ENCODE assay signal across 8 mouse cellular contexts in genomic region chr8:122335638-122336250, GRCm38 (mm10). TPM values are rescaled to one million over a fixed set of nuclear protein-coding genes. Genes with fewer than 3 reads are reported as not detected.
DNase-seq lines count a peak whose midpoint lies in the region; ATAC-seq lines count a peak whose summit lies in the region.

No protein-coding gene starts in this region.

- H3K9me3 ChIP-seq in intestine, embryonic 14.5 days (ENCODE audit: control insufficient read depth, low read length) = no peaks in the 10 kb centered on the region
- H3K9me3 ChIP-seq in lung, embryonic 16.5 days (ENCODE audit: control insufficient read depth, low read length) = no peaks in the 10 kb centered on the region

- peaks cover 35% of the 10 kb centered on the region; the same call in 1 of the 2 replicates for H3K36me3 ChIP-seq in intestine, embryonic 14.5 days (ENCODE audit: control insufficient read depth, insufficient read depth, low read length)
- H3K36me3 ChIP-seq in lung, embryonic 16.5 days (ENCODE audit: control insufficient read depth, insufficient read depth, low read length) = no peaks in the 10 kb centered on the region; the same call in 1 of the 2 replicates

- DNase-seq in adrenal gland, postnatal 14 days = peak; percentile 19
- DNase-seq in adrenal gland, postnatal 36 days = no peak
- peak; percentile 30 for DNase-seq in ZHBTc4 (ENCODE audit: low read depth, low spot score)
- no peak for DNase-seq in intestine, embryonic 14.5 days (ENCODE audit: low spot score)
- no peak for DNase-seq in thymus, postnatal 25 days
- DNase-seq in gastrocnemius, postnatal 25 days = no peak

- ATAC-seq in intestine, embryonic 14.5 days (replicated peaks; ENCODE audit: low FRiP score, low TSS enrichment, low read depth) = peak; percentile 10; the same call in 1 of the 2 replicates
- ATAC-seq in lung, embryonic 16.5 days (ENCODE audit: low read depth) = peak; percentile 29
- no peak for ATAC-seq in megakaryocyte progenitor cell, adult 5-6 weeks (replicated peaks; ENCODE audit: poor library complexity)

- H3K9ac ChIP-seq in intestine, embryonic 14.5 days (ENCODE audit: low read length) = peak overlapping the region; percentile 27; the same call in 1 of the 2 replicates
- H3K9ac ChIP-seq in lung, embryonic 16.5 days (ENCODE audit: low read length) = peak overlapping the region; percentile 65

- WGBS in intestine, embryonic 14.5 days = 29% methylated on average over 57 of the region's 57 CpGs
- 21% methylated on average over 44 of the region's 57 CpGs for WGBS in lung, embryonic 16.5 days

- peak overlapping the region; percentile 63 for H3K4me2 ChIP-seq in intestine, embryonic 14.5 days (ENCODE audit: low read length)
- peak overlapping the region; percentile 97 for H3K4me2 ChIP-seq in lung, embryonic 16.5 days (ENCODE audit: low read depth, low read length)

- peak overlapping the region; percentile 41 for H3K4me3 ChIP-seq in intestine, embryonic 14.5 days (ENCODE audit: low read depth, low read length)
- H3K4me3 ChIP-seq in lung, embryonic 16.5 days (ENCODE audit: low read length) = peak overlapping the region; percentile 57

- H3K27me3 ChIP-seq in intestine, embryonic 14.5 days (replicated peaks; ENCODE audit: control insufficient read depth, insufficient read depth, low read length) = peaks cover 35% of the 10 kb centered on the region
- peaks cover 24% of the 10 kb centered on the region for H3K27me3 ChIP-seq in lung, embryonic 16.5 days (ENCODE audit: control insufficient read depth, insufficient read depth, low read depth, low read length)

- H3K27ac ChIP-seq in intestine, embryonic 14.5 days (ENCODE audit: low read depth) = no peak overlapping the region
- no peak overlapping the region for H3K27ac ChIP-seq in lung, embryonic 16.5 days (ENCODE audit: low read length)

- peaks cover 8% of the 10 kb centered on the region; the same call in 1 of the 2 replicates for H3K4me1 ChIP-seq in intestine, embryonic 14.5 days (replicated peaks; ENCODE audit: control insufficient read depth, insufficient read depth, low read length)
- peaks cover 26% of the 10 kb centered on the region for H3K4me1 ChIP-seq in lung, embryonic 16.5 days (replicated peaks; ENCODE audit: control insufficient read depth, insufficient read depth, low read length)

RNA-seq across cellular contexts. Expression of gene Trhr2, which starts 24.8 kb away (rescaled TPM):
- not detected in 2 replicates for total RNA-seq in adrenal gland, postnatal 14 days (2021)
- not detected for total RNA-seq in adrenal gland, postnatal 36 days (2021)
- polyA plus RNA-seq in intestine, embryonic 14.5 days (2014; fragmentation: Nextera tagmentation; extraction: Ambion mirVana) = not detected in 2 replicates
- polyA plus RNA-seq in lung, embryonic 16.5 days (2015; fragmentation: Nextera tagmentation; extraction: Ambion mirVana) = not detected in 2 replicates
- total RNA-seq in megakaryocyte progenitor cell, adult 5-6 weeks (2015) = not detected in 2 replicates
- total RNA-seq in megakaryocyte progenitor cell, adult 5-6 weeks (2017) = not detected in 2 replicates
- total RNA-seq in gastrocnemius, postnatal 25 days (2021) = not detected

RNA-seq across cellular contexts. Expression of gene Zc3h18, which starts 40.7 kb away (rescaled TPM):
- total RNA-seq in adrenal gland, postnatal 14 days (2021) = 39.5 and 40.6 TPM in 2 replicates
- total RNA-seq in adrenal gland, postnatal 36 days (2021) = 10 to 100 TPM; 40.1 to 42.7 TPM
- polyA plus RNA-seq in intestine, embryonic 14.5 days (2014; fragmentation: Nextera tagmentation; extraction: Ambion mirVana) = 37.0 and 38.6 TPM in 2 replicates
- polyA plus RNA-seq in lung, embryonic 16.5 days (2015; fragmentation: Nextera tagmentation; extraction: Ambion mirVana) = 37.3 and 41.3 TPM in 2 replicates
- 26.1 and 27.2 TPM in 2 replicates for total RNA-seq in megakaryocyte progenitor cell, adult 5-6 weeks (2015)
- total RNA-seq in megakaryocyte progenitor cell, adult 5-6 weeks (2017) = 55.6 and 67.3 TPM in 2 replicates
- total RNA-seq in gastrocnemius, postnatal 25 days (2021) = 10 to 100 TPM; 18.1 to 21.0 TPM

RNA-seq across cellular contexts. Expression of gene Zfpm1, which starts 53.8 kb away (rescaled TPM):
- total RNA-seq in adrenal gland, postnatal 14 days (2021) = 23.6 and 24.6 TPM in 2 replicates
- total RNA-seq in adrenal gland, postnatal 36 days (2021) = 10 to 100 TPM; 14.0 to 15.5 TPM
- polyA plus RNA-seq in intestine, embryonic 14.5 days (2014; fragmentation: Nextera tagmentation; extraction: Ambion mirVana) = 4.2 and 6.4 TPM in 2 replicates
- polyA plus RNA-seq in lung, embryonic 16.5 days (2015; fragmentation: Nextera tagmentation; extraction: Ambion mirVana) = 0.82 and 1.2 TPM in 2 replicates
- 12.2 and 21.6 TPM in 2 replicates for total RNA-seq in megakaryocyte progenitor cell, adult 5-6 weeks (2015)
- 9.9 and 20.3 TPM in 2 replicates for total RNA-seq in megakaryocyte progenitor cell, adult 5-6 weeks (2017)
- 1 to 10 TPM; 8.5 to 8.8 TPM for total RNA-seq in gastrocnemius, postnatal 25 days (2021)

Comparison
In these comparisons a context has a peak if more than half of its experiments do, and no peak if none do; other contexts are left out.
1. DNase-seq: peak in adrenal gland, postnatal 14 days (single experiment) and ZHBTc4 (single experiment); none in adrenal gland, postnatal 36 days (0 of 2), intestine, embryonic 14.5 days (single experiment), thymus, postnatal 25 days (single experiment) and gastrocnemius, postnatal 25 days (single experiment).